Mouse (Mus musculus) heart, adult 9 months (tissue): ENCODE results near the gene Tbc1d10a.

Experiments
- DNase-seq, 2 experiments: peaks; one replicate each; pipeline ENCODE4 v3.0.0; 2022; ENCODE audit warnings: low spot score in 2 of 2

Tbc1d10a gene

GRCm38 (mm10) chr11:4216248-4217000 is 29.8 kb downstream of the Tbc1d10a start:
- DNase-seq, result peak; percentile 84 to 91

GRCm38 (mm10) chr11:4217914-4218629 is 31.5 kb downstream of the Tbc1d10a start, which contains the start of gene Castor1:
Gene Castor1, plus strand, starts transcription at chr11:4218225.
- DNase-seq, result peak; percentile 96 to 98

- DNase-seq, result no peak
Measured at GRCm38 (mm10) chr11:4218637-4219036, 32.0 kb downstream of the Tbc1d10a start.

GRCm38 (mm10) chr11:4219317-4219751 is 32.7 kb downstream of the Tbc1d10a start:
- DNase-seq, result peak; percentile 87 to 88

- DNase-seq, result no peak
Measured at GRCm38 (mm10) chr11:4219908-4220307, 33.3 kb downstream of the Tbc1d10a start.

GRCm38 (mm10) chr11:4220443-4221400 is 34.1 kb downstream of the Tbc1d10a start:
- DNase-seq, result peak in 1 of 2 experiments; percentile 75

- no peak for DNase-seq
Measured at GRCm38 (mm10) chr11:4222046-4222950, 35.7 kb downstream of the Tbc1d10a start.

GRCm38 (mm10) chr11:4223393-4224188 is 37.0 kb downstream of the Tbc1d10a start:
- no peak for DNase-seq

- DNase-seq, result no peak
Measured at GRCm38 (mm10) chr11:4224223-4224622, 37.6 kb downstream of the Tbc1d10a start.

GRCm38 (mm10) chr11:4226569-4227325 is 40.2 kb downstream of the Tbc1d10a start:
- DNase-seq, result no peak

GRCm38 (mm10) chr11:4228463-4228862 is 41.9 kb downstream of the Tbc1d10a start:
- DNase-seq, result no peak

GRCm38 (mm10) chr11:4229841-4230240 is 43.3 kb downstream of the Tbc1d10a start:
- no peak for DNase-seq

GRCm38 (mm10) chr11:4231435-4231834 is 44.8 kb downstream of the Tbc1d10a start:
- no peak for DNase-seq

GRCm38 (mm10) chr11:4232644-4233043 is 46.1 kb downstream of the Tbc1d10a start:
- DNase-seq, result no peak

GRCm38 (mm10) chr11:4235052-4235655 is 48.6 kb downstream of the Tbc1d10a start:
- no peak for DNase-seq

- DNase-seq, result no peak
Measured at GRCm38 (mm10) chr11:4235665-4236545, 49.3 kb downstream of the Tbc1d10a start, which contains the start of gene Osm. Gene Osm, plus strand, starts transcription at chr11:4236420.

GRCm38 (mm10) chr11:4236546-4237067 is 50.0 kb downstream of the Tbc1d10a start:
- DNase-seq, result no peak
